Mouse (Mus musculus): Measurements from ENCODE around the gene Cachd1. TPM values are rescaled to one million over a fixed set of nuclear protein-coding genes. Genes with fewer than 3 reads are reported as not detected.

The Cachd1 gene
- polyA plus RNA-seq, 1 experiment, result 10.3 TPM

DNA sequence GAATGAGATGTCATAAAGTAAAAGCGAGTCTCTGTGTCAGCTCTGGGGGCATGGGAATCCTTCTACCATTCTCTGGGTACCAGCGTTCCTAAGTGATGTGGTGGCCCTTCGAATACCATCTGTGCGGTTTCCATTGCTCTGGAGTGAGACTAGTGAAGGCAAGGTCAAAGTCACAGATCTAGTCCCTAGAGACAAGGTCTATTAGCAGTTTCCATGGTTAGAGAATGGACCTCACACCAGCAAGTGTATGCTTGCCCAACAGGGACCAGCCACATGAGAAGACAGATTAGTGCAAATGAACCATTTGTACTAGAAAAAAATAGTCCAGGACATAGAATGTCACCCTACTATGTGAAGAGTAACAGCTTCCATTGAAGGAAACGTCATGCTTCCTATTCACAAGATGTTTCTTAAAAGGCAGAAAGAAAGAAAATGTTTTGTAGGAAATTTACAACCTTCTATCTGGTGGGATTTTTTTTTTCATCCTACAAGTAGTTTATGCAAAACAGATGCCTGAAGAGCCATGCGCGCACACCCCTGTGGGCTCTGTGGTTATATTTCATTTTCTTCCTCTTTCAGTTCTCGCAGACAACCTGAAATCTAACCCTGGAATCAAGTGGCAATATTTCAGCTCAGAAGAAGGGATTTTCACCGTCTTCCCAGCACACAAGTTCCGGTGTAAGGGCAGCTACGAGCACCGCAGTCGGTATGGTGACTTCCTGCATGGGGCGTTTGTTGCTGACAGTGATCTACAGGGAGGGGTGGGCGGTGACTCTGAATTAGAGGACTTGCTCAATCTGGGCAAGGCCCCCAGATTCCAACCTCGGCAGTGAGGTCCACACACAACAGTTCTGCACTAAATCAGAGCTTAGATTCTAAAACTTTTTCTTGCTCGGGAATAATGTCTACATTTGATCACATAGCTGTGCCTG lies 172.3 kb downstream of the Cachd1 start:
- Histone ChIP-seq H3K4me3 (replicated peaks; ENCODE audit: control insufficient read depth, low read depth, low read length) (no peak overlapping the region), H3K4me1 (ENCODE audit: control insufficient read depth, insufficient read depth, low read length) (no peaks in the 10 kb centered on the region; the same call in 1 of the 2 replicates), H3K27ac (ENCODE audit: control insufficient read depth, insufficient read depth, low read depth, low read length, poor library complexity) (no peak overlapping the region)
- WGBS, result 18% methylated on average over 17 of the region's 17 CpGs
- TF ChIP-seq POLR2A (IDR thresholded peaks at IDR 0.05; ENCODE audit: borderline replicate concordance, control insufficient read depth, low read depth, low read length), result no peak
- no peak for TF ChIP-seq CTCF (IDR thresholded peaks at IDR 0.05; ENCODE audit: control insufficient read depth, insufficient read depth, low read length)

- Histone ChIP-seq H3K27ac (ENCODE audit: control insufficient read depth, insufficient read depth, low read depth, low read length, poor library complexity) (no peak overlapping the region), H3K4me3 (replicated peaks; ENCODE audit: control insufficient read depth, low read depth, low read length) (no peak overlapping the region), H3K4me1 (ENCODE audit: control insufficient read depth, insufficient read depth, low read length) (no peaks in the 10 kb centered on the region; the same call in 1 of the 2 replicates)
- no peak for TF ChIP-seq CTCF (IDR thresholded peaks at IDR 0.05; ENCODE audit: control insufficient read depth, insufficient read depth, low read length)
- no peak for TF ChIP-seq POLR2A (IDR thresholded peaks at IDR 0.05; ENCODE audit: borderline replicate concordance, control insufficient read depth, low read depth, low read length)
- WGBS, result 80% methylated on average over 5 of the region's 5 CpGs
Observed at GRCm38 (mm10) chr4:100950316-100950715, 173.8 kb downstream of the Cachd1 start.

DNA sequence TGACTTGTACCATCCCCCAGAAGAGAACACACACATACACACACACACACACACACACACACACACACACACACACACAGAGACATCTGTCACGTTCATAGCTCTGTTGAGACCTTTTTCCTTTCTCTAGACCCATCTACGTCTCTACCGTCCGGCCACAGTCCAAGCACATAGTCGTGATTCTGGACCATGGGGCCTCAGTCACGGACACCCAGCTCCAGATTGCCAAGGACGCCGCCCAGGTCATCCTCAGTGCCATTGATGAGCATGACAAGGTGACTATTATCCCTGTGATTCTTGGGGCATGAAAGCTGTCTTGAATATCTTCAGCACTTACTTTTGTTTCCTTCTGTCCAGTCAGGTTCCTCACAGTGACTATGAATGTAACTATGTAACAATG lies 175.4 kb downstream of the Cachd1 start:
- Histone ChIP-seq H3K27ac (ENCODE audit: control insufficient read depth, insufficient read depth, low read depth, low read length, poor library complexity) (no peak overlapping the region), H3K4me3 (replicated peaks; ENCODE audit: control insufficient read depth, low read depth, low read length) (no peak overlapping the region), H3K4me1 (ENCODE audit: control insufficient read depth, insufficient read depth, low read length) (no peaks in the 10 kb centered on the region; the same call in 1 of the 2 replicates)
- TF ChIP-seq POLR2A (IDR thresholded peaks at IDR 0.05; ENCODE audit: borderline replicate concordance, control insufficient read depth, low read depth, low read length) (no peak), CTCF (IDR thresholded peaks at IDR 0.05; ENCODE audit: control insufficient read depth, insufficient read depth, low read length) (no peak)
- WGBS, result 81% methylated on average over 8 of the region's 8 CpGs

- Histone ChIP-seq H3K4me1 (ENCODE audit: control insufficient read depth, insufficient read depth, low read length) (no peaks in the 10 kb centered on the region), H3K4me3 (replicated peaks; ENCODE audit: control insufficient read depth, low read depth, low read length) (no peak overlapping the region), H3K27ac (ENCODE audit: control insufficient read depth, insufficient read depth, low read depth, low read length, poor library complexity) (no peak overlapping the region)
- WGBS, result 79% methylated on average over 1 of the region's 1 CpGs
- no peak for TF ChIP-seq CTCF (IDR thresholded peaks at IDR 0.05; ENCODE audit: control insufficient read depth, insufficient read depth, low read length)
- TF ChIP-seq POLR2A (IDR thresholded peaks at IDR 0.05; ENCODE audit: borderline replicate concordance, control insufficient read depth, low read depth, low read length), result no peak
Observed at GRCm38 (mm10) chr4:100963341-100963740, 186.9 kb downstream of the Cachd1 start.

GRCm38 (mm10) chr4:100963796-100964195 lies 187.3 kb downstream of the Cachd1 start:
- Histone ChIP-seq H3K4me3 (replicated peaks; ENCODE audit: control insufficient read depth, low read depth, low read length) (no peak overlapping the region), H3K4me1 (ENCODE audit: control insufficient read depth, insufficient read depth, low read length) (no peaks in the 10 kb centered on the region), H3K27ac (ENCODE audit: control insufficient read depth, insufficient read depth, low read depth, low read length, poor library complexity) (no peak overlapping the region)
- 87% methylated on average over 8 of the region's 8 CpGs for WGBS
- TF ChIP-seq POLR2A (IDR thresholded peaks at IDR 0.05; ENCODE audit: borderline replicate concordance, control insufficient read depth, low read depth, low read length) (no peak), CTCF (IDR thresholded peaks at IDR 0.05; ENCODE audit: control insufficient read depth, insufficient read depth, low read length) (no peak)

DNA sequence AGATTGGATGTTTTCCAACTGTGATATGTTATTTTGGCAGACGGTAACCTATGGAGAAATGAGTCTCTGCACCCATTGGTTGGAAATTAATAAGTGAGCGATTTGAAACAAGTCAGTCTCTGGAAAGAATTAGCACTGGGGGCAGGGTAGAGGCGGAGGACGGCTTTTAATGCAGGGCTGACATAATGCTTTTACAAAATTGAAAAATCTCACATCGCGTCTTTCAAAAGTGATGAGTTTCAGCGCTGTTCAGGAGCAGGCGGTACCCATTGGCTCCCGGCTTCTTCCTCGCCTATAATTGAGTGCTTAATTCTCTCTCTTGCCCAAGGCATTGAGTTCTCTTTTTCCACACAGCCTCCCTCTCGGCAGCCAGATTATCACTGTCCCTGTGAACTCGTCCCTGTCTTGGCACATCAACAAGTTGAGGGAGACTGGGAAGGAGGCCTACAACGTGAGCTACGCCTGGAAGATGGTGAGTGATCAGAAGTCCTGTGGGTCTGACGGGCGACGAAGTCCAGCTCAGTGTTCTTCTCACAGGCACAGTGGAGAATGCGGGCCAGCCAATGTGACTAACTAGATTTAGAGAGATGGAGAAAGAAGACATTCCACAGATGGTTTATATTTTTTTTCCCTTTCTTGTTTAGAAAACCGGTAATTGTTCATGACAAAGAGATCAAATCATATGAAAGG lies 191.4 kb downstream of the Cachd1 start:
- no peaks in the 10 kb centered on the region for H3K4me1 ChIP-seq (ENCODE audit: control insufficient read depth, insufficient read depth, low read length)

DNA sequence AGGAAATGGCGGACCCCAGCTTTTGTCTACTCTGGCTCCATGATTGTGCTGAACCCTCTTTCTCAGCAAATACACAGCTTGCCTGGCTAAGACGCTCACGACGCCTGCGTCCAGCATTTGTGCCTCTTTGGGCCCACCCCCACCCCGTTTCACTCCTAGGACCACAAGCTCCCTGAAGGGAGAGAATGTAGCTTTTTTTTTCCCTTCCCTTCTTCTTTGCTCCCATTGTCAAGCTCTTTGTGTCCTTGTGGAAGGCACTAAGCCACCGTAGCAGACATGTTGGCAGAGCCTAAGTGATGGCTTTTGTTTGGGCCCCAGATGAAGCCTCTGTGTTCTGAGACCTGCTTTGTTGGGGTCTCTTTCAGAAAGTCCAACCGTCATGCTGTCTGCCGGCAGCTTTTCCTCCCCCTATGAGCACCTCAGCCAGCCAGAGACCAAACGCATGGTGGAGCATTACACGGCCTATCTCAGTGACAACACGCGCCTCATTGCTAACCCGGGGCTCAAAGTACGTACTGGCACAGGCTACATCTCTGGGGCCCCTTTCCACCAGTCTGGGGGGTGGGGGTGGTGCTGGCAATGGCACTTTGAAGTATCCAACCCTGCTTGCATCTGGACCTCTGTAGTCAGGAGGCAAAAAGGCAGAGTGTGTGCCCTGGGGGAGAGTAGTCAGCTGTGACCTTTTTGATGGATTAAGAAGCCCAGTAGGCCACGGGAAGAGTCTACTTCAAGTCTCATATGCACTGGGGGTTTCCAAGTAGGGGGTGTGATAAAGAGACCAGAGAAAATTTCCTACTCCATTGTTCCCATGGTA lies 197.4 kb downstream of the Cachd1 start:
- Histone ChIP-seq H3K4me1 (ENCODE audit: control insufficient read depth, insufficient read depth, low read length) (no peaks in the 10 kb centered on the region), H3K27ac (ENCODE audit: control insufficient read depth, insufficient read depth, low read depth, low read length, poor library complexity) (no peak overlapping the region), H3K4me3 (replicated peaks; ENCODE audit: control insufficient read depth, low read depth, low read length) (no peak overlapping the region)
- no peak for TF ChIP-seq POLR2A (IDR thresholded peaks at IDR 0.05; ENCODE audit: borderline replicate concordance, control insufficient read depth, low read depth, low read length)
- no peak for TF ChIP-seq CTCF (IDR thresholded peaks at IDR 0.05; ENCODE audit: control insufficient read depth, insufficient read depth, low read length)
- WGBS, result 84% methylated on average over 16 of the region's 16 CpGs

More for the DNA sequence above, 191.4 kb downstream of the Cachd1 start:
- 85% methylated on average over 19 of the region's 19 CpGs for WGBS
- no peak for TF ChIP-seq POLR2A (IDR thresholded peaks at IDR 0.05; ENCODE audit: borderline replicate concordance, control insufficient read depth, low read depth, low read length)
- TF ChIP-seq CTCF (IDR thresholded peaks at IDR 0.05; ENCODE audit: control insufficient read depth, insufficient read depth, low read length), result no peak
- no peak overlapping the region for H3K27ac ChIP-seq (ENCODE audit: control insufficient read depth, insufficient read depth, low read depth, low read length, poor library complexity)
- no peak overlapping the region for H3K4me3 ChIP-seq (replicated peaks; ENCODE audit: control insufficient read depth, low read depth, low read length)
